Mouse (Mus musculus) macrophage (primary cell): ENCODE results near the gene Ppp1r3e. TPM values are rescaled to one million over a fixed set of nuclear protein-coding genes. Genes with fewer than 3 reads are reported as not detected.

Experiments
- H3K27ac ChIP-seq: fragments of 350-480 bp; formaldehyde crosslinking; 2 replicates; pipeline ENCODE4 v1.9.0; 2021
- H3K36me3 ChIP-seq: fragments of 350-480 bp; formaldehyde crosslinking; 2 replicates; pipeline ENCODE4 v1.9.0; 2021; ENCODE audit errors: inconsistent target
- H3K4me3 ChIP-seq: fragments of 350-480 bp; formaldehyde crosslinking; 2 replicates; pipeline ENCODE4 v1.9.0; 2021; ENCODE audit errors: inconsistent target
- H3K79me2 ChIP-seq: fragments of 350-480 bp; formaldehyde crosslinking; 2 replicates; pipeline ENCODE4 v1.9.0; 2021; ENCODE audit errors: inconsistent target
- WGBS: methylation state at CpG from one replicate; pipeline ENCODE4 v1.1.7; 2026; ENCODE audit warnings: inconsistent platforms; ENCODE audit not compliant: missing documents; 5-methylcytosine and 5-hydroxymethylcytosine counted together
- polyA plus RNA-seq: library from polyadenylated mRNA; stranded (reverse); fragments of 250-400 nt; gene quantifications from 3 replicates; pipeline ENCODE4 v1.2.4, GENCODE M21; 2018; ENCODE audit warnings: inconsistent platforms

Gene Ppp1r3e
- polyA plus RNA-seq, 1 experiment from 2014 or later = 11.3 TPM

DNA sequence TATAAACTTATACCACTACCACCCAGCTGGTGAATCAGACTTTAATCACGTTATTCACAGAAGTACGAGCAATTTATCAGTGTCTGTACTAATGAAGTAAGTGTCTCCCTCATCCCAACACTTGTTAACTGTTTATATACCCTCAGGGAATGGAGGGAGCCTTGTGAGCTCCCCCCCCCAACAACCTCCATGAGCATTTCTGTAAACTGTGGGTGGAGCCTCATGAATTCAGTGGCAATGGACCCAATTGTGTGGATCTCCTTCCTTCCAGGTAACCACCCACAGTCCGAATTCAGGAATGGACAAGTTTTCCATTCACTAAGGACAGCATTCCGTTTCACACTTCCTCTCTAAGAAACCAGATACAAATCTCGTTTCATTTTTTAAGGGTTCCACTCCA, 11.7 kb downstream of the Ppp1r3e start:
- WGBS = 89% methylated on average over 5 of the region's 5 CpGs
- H3K36me3 ChIP-seq = no peaks in the 10 kb centered on the region
- no peaks in the 10 kb centered on the region for H3K79me2 ChIP-seq
- no peak overlapping the region for H3K27ac ChIP-seq
- H3K4me3 ChIP-seq = no peak overlapping the region

DNA sequence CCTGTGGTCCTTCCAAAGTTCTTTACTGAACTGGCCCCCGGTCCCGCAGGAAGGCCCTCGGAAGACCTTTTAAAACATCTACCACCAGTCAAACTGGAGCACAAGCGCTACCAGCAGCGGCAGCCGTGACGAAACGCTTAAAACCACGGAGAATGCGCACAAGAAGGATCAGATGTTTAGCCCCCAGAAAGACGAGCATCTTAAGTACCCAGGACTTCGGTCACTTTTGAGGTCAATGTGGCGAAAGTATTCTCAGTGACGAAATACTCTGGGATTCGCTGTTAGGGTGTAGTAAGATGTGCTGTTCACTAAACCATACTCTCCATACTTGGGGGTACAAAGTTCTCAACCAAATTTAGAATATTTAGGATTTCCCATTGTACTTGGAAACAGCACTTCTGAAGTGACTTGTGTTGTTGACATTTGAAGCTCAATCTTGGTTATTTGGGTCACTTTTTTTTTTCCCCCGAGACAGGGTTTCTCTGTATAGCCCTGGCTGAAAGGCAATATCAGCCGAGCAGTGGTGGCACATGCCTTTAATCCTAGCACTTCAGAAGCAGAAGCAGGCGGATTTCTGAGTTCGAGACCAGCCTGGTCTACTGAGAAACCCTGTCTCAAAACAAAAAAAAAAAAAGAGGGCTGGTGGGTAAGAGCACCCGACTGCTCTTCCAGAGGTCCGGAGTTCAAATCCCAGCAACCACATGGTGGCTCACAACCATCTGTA, 12.9 kb downstream of the Ppp1r3e start:
- H3K4me3 ChIP-seq = peak overlapping the region; percentile 63
- no peaks in the 10 kb centered on the region for H3K36me3 ChIP-seq
- 4% methylated on average over 19 of the region's 21 CpGs for WGBS
- no peak overlapping the region for H3K27ac ChIP-seq
- no peaks in the 10 kb centered on the region for H3K79me2 ChIP-seq

DNA sequence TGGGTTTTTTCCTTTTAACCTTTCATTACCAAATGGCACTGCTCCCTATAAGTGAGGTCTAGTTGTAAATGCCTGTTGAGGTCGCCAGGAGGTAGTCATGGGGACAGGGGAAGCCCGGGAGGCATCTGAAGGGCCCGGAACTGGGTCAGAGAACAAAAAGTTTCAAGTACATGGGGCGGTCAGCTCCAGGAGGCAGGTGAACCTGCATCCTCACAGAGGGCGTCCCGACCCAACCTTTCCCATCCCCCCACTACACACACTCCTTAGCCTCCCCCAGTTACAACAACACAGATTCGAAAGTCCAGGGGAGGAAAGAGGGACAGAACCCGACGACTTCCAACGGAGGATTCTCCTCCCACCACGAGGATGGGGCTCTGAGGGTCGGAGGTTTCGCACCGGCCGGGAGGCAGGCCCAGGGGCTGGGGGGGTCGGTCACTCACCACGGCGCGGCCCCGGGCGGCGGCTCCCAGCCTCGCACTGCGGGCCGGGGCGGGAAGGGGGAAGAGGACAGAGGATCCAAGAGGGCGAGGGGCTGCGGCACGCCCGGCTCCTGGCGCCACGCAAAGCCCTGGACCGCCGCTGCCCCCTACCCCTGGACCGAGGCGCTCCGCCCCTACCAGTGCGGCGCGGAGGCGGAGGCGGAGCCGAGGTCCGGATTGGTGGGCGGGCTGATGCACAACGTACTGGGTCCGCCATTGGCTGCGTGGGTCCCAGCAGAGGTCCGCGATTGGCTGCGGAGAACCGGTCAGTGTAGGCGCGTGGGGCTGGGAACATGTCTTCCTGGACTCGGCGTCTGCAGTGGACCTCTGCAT, 13.6 kb downstream of the Ppp1r3e start:
- no peaks in the 10 kb centered on the region for H3K36me3 ChIP-seq
- H3K27ac ChIP-seq = 0 out of 2 replicates have a peak overlapping the region, but pooled peaks have one; percentile 19
- H3K4me3 ChIP-seq = peak overlapping the region; percentile 67
- no peaks in the 10 kb centered on the region for H3K79me2 ChIP-seq
- under 1% methylated on average over 56 of the region's 56 CpGs for WGBS

DNA sequence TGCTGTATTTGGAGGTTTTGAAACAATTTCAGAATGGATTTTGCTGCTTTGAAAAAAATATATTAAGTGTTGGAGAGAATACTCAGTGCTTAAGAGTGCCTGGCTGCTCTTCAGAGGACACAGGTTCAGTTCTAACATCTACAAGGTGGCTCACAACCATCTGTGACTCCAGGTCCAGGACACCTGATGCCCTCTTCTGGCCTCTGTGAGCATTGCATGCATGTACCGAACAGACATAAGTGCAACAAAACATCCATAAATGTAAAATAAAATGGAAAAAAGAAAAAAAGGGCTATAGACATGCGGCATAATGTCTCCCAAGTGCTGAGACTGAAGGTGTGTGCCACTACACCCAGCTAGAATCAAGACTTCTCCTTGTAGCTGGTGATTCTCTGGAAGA, 16.8 kb downstream of the Ppp1r3e start:
- no peak overlapping the region for H3K27ac ChIP-seq
- H3K36me3 ChIP-seq = no peaks in the 10 kb centered on the region
- 44% methylated on average over 2 of the region's 2 CpGs for WGBS
- H3K79me2 ChIP-seq = no peaks in the 10 kb centered on the region
- no peak overlapping the region for H3K4me3 ChIP-seq

DNA sequence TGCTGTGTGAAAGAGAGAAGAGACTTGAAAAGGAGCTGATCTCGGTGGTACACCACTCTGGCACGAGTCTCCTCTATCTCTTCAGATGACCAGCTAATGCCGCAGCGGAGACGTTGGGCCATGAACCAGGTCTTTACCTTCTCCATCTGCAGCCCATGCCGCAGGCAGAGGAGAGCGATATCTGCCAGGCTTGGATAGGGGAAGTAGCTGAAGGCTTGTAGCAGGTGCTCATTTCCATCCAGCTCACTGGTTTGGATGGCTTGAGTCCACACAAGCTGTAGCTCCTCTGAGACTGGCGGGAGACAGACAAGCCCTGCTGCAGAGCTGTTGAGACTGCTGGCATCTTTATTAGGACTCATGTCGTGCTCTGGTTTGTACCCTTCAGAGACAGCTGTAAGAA, 19.5 kb downstream of the Ppp1r3e start:
- Histone ChIP-seq H3K27ac (no peak overlapping the region), H3K36me3 (no peaks in the 10 kb centered on the region), H3K4me3 (no peak overlapping the region), H3K79me2 (no peaks in the 10 kb centered on the region)
- 96% methylated on average over 7 of the region's 9 CpGs for WGBS

DNA sequence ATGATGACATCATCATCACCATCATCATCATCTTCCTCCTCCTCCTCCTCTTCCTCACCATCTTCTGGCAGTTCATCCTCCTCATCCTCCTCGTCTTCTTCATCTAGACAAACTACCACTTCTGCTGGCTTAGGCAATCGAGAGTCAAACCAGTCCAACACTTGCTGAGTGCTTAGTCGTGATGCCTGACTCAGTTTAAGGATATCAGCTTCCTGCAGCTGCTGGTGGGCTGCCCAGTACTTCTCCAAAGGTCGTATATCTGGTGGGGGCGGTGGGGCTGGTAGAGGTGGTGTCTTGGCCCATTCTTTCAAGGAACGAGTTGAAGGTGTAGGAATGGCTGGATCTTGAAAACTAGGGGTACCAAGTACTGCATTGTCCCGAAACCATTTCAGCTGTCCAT, 20.6 kb downstream of the Ppp1r3e start:
- WGBS = 66% methylated on average over 7 of the region's 7 CpGs
- H3K36me3 ChIP-seq = no peaks in the 10 kb centered on the region
- H3K4me3 ChIP-seq = no peak overlapping the region
- no peaks in the 10 kb centered on the region for H3K79me2 ChIP-seq
- no peak overlapping the region for H3K27ac ChIP-seq

DNA sequence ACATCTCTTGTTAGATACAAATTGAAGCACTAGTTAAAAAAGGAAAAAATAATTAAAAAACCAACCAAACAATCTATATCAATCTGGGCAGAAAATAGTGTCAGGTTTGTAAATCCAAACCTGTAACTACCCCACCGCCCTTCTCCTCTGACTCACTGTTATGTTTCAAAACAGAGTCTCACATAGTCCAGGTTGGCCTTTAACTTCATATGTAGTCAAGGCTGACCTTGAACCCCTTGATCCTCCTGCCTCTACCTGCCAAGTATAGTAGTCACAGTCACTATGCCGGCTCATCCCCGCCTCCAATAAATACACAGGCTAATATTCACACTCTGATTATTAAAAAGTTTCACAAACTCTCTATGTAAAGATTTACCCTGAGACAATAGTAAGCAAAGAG, 21.6 kb downstream of the Ppp1r3e start:
- no peak overlapping the region for H3K4me3 ChIP-seq
- no peak overlapping the region for H3K27ac ChIP-seq
- WGBS = 100% methylated on average over 3 of the region's 3 CpGs
- no peaks in the 10 kb centered on the region for H3K36me3 ChIP-seq
- no peaks in the 10 kb centered on the region for H3K79me2 ChIP-seq

DNA sequence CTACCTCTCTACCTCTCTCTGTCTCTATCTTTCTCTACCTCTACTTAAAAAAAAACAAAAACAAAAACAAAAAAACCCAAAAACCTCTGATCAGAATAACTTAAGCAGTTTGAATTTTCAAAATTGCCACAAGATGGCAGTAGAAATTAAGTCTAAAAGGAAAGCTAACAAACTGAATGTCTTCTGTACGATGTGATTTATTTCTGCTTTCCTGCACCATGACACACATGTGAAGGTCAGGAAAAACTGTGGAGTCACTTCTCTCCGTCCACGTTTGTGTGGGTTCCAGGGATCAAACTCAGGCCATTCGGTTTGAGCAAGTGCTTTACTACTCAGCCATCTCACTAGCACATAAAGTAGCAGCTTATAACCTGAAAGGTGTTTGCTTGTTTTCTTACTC, 33.9 kb downstream of the Ppp1r3e start:
- H3K27ac ChIP-seq = no peak overlapping the region
- WGBS = 0% methylated on average over 4 of the region's 4 CpGs
- H3K4me3 ChIP-seq = no peak overlapping the region
- no peaks in the 10 kb centered on the region for H3K79me2 ChIP-seq
- no peaks in the 10 kb centered on the region for H3K36me3 ChIP-seq

DNA sequence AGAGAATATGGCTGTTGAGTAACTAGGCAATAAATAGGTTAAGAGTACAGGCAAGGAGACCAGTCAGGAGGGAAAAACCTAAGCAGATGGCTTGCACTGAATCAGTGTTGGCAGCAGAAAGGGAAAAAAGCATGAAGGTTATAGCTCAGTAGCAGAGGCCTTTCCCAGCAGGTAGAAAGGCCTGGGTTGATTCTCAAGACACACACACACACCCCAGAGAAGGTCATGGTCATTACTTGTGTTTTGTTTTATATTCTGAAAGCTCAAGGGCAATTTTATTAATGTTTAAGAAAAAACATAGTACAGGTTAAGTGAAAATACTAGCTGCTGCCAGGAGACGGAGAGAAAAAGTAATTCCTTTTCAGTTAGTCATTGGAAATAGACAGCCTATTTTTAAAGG, 53.6 kb downstream of the Ppp1r3e start:
- Histone ChIP-seq H3K4me3 (no peak overlapping the region), H3K79me2 (no peaks in the 10 kb centered on the region), H3K27ac (no peak overlapping the region), H3K36me3 (no peaks in the 10 kb centered on the region)
- WGBS = 100% methylated on average over 1 of the region's 1 CpGs

Other genes with a start within 250 kb of the Ppp1r3e start
- not detected in 3 replicates for gene Gm17606, start 236.6 kb downstream of the Ppp1r3e start, polyA plus RNA-seq
- 0.06 to 0.11 TPM in 2 of 3 replicates, not detected in the other for gene Cdh24, start 236.2 kb downstream of the Ppp1r3e start, polyA plus RNA-seq
- gene 1700123O20Rik, start 191.3 kb downstream of the Ppp1r3e start, polyA plus RNA-seq = 23.0 to 29.4 TPM (median 23.7 TPM) in 3 replicates
- gene Acin1, start 190.6 kb downstream of the Ppp1r3e start, polyA plus RNA-seq = 92.8 to 195 TPM (median 119 TPM) in 3 replicates
- not detected in 3 replicates for gene Gm29776, start 178.7 kb downstream of the Ppp1r3e start, polyA plus RNA-seq
- gene Cebpe, start 165.4 kb downstream of the Ppp1r3e start, polyA plus RNA-seq = 0.42 to 0.85 TPM in 2 of 3 replicates, not detected in the other
- 62.3 to 349 TPM (median 87.2 TPM) in 3 replicates for gene Slc7a8, start 95.6 kb downstream of the Ppp1r3e start, polyA plus RNA-seq
- gene Rnf212b, start 63.4 kb downstream of the Ppp1r3e start, polyA plus RNA-seq = not detected in 3 replicates
- gene Homez, start 6.6 kb downstream of the Ppp1r3e start, polyA plus RNA-seq = 4.1 to 15.5 TPM (median 6.0 TPM) in 3 replicates
- gene Bcl2l2, start 5.8 kb upstream of the Ppp1r3e start, polyA plus RNA-seq = 13.5 to 20.1 TPM (median 14.7 TPM) in 3 replicates
- 0.28 to 3.5 TPM (median 1.1 TPM) in 3 replicates for gene Gm20521, start 5.9 kb upstream of the Ppp1r3e start, polyA plus RNA-seq
- gene Pabpn1, start 14.9 kb upstream of the Ppp1r3e start, polyA plus RNA-seq = 71.0 to 98.7 TPM (median 86.0 TPM) in 3 replicates
- 0.14 to 0.26 TPM in 2 of 3 replicates, not detected in the other for gene Slc22a17, start 35.6 kb upstream of the Ppp1r3e start, polyA plus RNA-seq
- not detected in 3 replicates for gene Efs, start 48.6 kb upstream of the Ppp1r3e start, polyA plus RNA-seq
- gene Il25, start 55.1 kb upstream of the Ppp1r3e start, polyA plus RNA-seq = not detected in 3 replicates
- not detected in 3 replicates for gene Cmtm5, start 58.7 kb upstream of the Ppp1r3e start, polyA plus RNA-seq
- not detected in 3 replicates for gene Myh6, start 89.4 kb upstream of the Ppp1r3e start, polyA plus RNA-seq
- not detected in 3 replicates for gene Gm17428, start 99.4 kb upstream of the Ppp1r3e start, polyA plus RNA-seq
- not detected in 3 replicates for gene Myh7, start 117.1 kb upstream of the Ppp1r3e start, polyA plus RNA-seq
- gene Ngdn, start 137.9 kb upstream of the Ppp1r3e start, polyA plus RNA-seq = 28.2 to 50.2 TPM (median 38.8 TPM) in 3 replicates
- 2.1 to 2.9 TPM (median 2.7 TPM) in 3 replicates for gene Zfhx2, start 214.8 kb upstream of the Ppp1r3e start, polyA plus RNA-seq
- 6.1 to 8.7 TPM (median 8.1 TPM) in 3 replicates for gene Thtpa, start 217.2 kb upstream of the Ppp1r3e start, polyA plus RNA-seq
- gene Ap1g2, start 229.0 kb upstream of the Ppp1r3e start, polyA plus RNA-seq = 18.1 to 20.8 TPM (median 18.4 TPM) in 3 replicates
- 0.05 TPM in 1 of 3 replicates, not detected in the others for gene Jph4, start 239.4 kb upstream of the Ppp1r3e start, polyA plus RNA-seq